Mouse (Mus musculus): ENCODE measurements around the gene Ankrd27.
"Not testable (repeated sequence)": the region's sequence is repeated elsewhere in the genome, so short reads cannot be mapped to it uniquely, and the experiment has no call there.

The Ankrd27 gene

DNA sequence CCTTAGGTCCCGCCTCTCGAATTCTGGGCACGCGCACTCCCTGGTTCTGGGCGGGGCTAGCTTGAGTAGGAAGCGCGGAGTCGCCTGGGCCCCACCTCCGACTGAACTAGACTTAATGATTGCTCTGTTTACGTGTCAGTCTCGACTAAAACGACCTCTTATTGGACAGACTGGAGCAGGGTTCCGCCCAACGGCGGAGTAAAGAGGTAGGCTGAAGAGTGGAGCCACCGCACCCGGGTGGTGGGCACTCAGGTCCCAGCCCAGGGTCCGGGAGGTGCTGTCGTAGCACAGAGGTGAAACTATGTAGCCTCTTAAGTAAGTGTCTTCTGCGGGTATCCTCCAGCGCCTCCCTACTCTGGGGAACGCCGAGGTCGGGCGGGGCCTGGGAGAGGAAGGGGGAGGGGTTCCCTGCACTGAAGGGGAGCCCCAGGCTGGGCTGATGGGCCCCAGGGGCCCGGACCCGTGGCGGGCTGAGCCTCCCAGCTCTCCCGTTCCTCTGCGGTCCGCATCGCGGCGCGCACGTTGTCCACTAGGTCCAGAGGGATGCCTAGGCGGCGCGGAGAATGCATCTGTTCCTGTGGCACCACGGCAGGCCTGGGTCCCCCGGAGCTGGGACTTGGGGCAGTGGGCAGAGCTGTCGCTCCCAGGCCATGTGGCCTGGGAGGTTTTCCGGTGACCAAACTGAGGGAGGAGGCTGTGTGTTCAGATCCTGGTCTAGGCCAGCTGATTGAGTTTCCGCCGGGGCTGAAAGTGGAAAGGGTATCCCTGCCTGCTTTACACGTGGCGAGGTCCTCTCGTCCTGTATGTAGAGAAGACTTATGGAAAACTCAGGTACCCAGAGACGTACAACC, at the start of gene Ankrd27:
Ankrd27 (plus strand) TSS at position 190 of the 851 bp plus-strand sequence.
- peak; percentile 98 for DNase-seq (ENCODE audit: low spot score in 2 of 2)

GRCm38 (mm10) chr7:35537562-35537961, 48.5 kb upstream of the Ankrd27 start, which contains the start of gene Tdrd12:
Gene Tdrd12, minus strand, starts transcription at chr7:35537745.
- DNase-seq (ENCODE audit: low spot score in 2 of 2) = no peak

GRCm38 (mm10) chr7:35545881-35546280, 40.2 kb upstream of the Ankrd27 start:
- peak; percentile 64 to 71 for DNase-seq (ENCODE audit: low spot score in 2 of 2)

DNA sequence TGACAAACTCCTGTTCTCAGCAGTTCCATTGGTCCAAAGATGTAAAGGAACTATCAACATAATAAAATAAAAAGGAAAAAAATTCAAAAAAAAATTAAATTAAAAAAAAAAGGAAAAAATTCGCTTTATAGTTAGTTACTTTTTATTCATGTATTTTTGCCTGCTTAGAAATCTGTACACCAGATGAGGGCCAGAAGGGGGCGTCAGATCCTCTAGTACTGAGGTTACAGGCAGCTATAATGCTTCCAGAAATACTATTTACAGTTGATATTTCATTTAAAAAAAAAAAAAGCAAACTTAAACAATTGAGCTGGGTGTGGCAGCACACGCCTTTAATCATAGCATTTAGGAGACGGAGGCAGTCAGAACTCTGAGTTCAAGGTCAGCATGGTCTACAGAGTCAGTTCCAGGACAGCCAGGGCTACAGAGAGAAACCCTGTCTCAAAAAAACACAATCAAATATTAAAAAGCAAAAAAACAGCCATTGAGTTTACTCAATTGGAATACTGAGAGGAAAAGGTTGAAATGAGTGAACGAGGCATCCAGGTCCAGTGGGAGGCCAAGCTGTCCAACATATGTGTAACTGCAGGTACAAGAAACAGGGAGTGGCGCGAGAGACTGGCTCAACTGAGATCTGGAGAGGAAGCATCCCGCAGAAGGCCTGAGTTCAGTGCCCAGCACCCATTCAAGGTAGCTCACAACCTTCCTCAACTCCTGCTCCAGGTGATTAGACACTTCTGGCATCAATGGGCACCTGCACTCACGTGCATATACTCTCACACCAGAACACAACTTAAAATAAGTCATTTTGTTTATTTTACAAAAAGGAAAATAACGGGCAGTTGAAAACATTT, 32.1 kb upstream of the Ankrd27 start:
- peak; percentile 45 to 49 for DNase-seq (ENCODE audit: low spot score in 2 of 2)

DNA sequence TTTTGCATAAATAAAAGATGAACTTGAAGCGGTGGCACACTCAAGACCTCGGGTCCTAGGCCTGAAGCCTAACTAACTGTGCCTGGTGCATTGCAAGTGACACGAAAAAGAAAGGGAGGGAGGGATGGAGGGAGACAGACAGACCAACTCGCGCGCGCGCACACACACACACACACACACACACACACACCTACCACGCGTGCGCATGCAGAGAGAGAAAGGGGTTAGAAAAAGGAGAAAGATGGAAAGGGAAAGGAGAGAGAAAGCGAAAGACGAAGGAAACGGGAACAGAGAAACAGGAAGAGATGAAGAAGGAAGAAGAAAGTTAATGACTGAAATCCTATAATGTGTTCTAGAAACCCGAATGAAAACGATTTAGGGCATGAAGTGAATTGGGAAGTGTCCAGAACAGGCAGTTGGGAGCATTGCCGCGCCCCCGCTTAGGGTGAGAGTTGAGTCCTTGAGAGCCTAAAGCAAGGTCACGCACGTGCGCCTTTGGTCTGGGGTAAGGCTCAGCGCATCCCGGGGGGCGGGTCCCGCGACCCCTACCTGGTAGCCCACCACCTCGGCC, 31.4 kb upstream of the Ankrd27 start:
- DNase-seq (ENCODE audit: low spot score in 2 of 2) = peak; percentile 49 to 58

- peak; percentile 85 to 90 for DNase-seq (ENCODE audit: low spot score in 2 of 2)
Measured at GRCm38 (mm10) chr7:35555224-35556204, 30.5 kb upstream of the Ankrd27 start.

DNA sequence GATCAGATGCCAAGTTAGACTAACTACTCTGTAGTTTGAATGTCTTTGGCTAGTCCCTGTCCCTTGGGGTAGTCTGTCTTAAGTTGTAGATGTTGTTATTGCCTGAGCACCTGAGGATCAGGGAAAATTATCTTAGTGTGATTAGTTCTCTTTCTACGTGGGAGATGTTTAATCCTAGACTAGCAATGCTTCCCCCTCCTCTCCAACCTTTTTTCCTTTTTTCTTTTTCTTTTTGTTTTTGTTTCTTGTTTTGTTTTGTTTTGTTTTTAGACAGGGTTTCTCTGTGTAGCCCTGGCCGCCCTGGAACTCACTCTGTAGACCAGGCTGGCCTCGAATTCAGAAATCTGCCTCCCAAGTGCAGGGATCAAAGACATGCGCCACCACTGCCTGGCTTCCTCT, 29.8 kb upstream of the Ankrd27 start, which contains the start of gene Nudt19:
Nudt19 (minus strand) TSS at position 100 of the 399 bp plus-strand sequence.
- DNase-seq (ENCODE audit: low spot score in 2 of 2) = no peak

DNA sequence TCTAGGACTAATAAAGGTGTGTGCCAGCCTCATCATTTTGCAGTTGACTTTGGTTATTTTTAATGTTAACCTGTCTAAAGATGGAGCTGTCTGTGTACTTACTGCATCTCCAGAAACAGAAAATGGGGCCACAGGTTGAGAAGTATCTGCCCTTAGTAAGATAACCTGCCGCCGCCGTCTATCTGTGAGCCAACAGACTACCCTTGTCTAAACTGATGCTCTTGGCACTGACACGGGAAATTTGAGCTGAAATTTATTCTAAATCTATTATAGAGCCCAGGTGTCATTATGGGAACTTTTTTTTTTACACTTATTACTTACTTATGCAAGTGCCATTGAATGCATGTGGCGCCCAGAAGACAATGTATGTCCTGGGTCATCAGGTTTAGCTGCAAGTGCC, 29.1 kb upstream of the Ankrd27 start:
- no peak for DNase-seq (ENCODE audit: low spot score in 2 of 2)

- no peak for DNase-seq (ENCODE audit: low spot score in 2 of 2)
Measured at GRCm38 (mm10) chr7:35557577-35557976, 28.5 kb upstream of the Ankrd27 start.

DNA sequence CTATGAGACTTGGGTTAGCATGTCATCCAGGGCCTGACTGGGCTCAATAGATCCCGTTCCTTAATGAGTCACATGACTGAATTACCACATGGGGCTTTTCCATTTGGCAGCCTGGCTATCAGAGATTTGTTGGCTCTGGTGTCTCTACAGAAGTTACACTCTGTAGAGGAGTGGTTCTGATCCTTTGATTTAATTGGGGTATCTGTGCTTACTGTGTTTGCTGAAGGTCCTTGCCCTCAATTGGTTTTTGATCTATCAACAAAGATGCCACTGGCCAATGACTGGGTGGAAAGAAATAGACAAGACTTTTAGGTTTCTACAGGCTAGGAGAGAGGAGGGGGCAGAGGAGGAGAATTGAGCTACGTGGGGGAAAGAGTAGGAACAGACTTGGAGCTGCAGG, 27.4 kb upstream of the Ankrd27 start:
- DNase-seq (ENCODE audit: low spot score in 2 of 2) = no peak

GRCm38 (mm10) chr7:35559838-35560237, 26.2 kb upstream of the Ankrd27 start:
- no peak for DNase-seq (ENCODE audit: low spot score in 2 of 2)

DNA sequence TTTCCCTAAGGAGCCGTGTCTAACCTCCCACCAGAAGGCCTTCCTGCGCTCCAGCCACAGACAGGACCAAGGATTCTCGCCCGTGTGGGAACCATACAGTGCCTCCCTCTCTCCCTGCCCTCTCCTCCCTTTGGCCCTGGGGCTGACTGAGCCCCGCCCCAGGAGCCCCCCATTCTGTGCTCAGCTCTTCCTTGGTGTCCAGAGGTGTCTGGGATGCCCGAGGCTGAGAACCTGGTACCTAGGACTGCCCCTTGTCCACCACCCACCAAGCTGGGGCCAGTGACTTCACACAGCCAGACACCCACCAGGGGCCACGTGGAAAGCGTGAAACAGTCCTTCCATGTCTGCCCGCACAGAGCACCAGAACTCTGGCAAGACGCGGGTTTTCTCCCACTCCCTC, 23.0 kb upstream of the Ankrd27 start:
- no peak for DNase-seq (ENCODE audit: low spot score in 2 of 2)

GRCm38 (mm10) chr7:35564067-35564865, 21.8 kb upstream of the Ankrd27 start:
- DNase-seq (ENCODE audit: low spot score in 2 of 2) = no peak

- not testable (repeated sequence) for DNase-seq (ENCODE audit: low spot score in 2 of 2)
Measured at GRCm38 (mm10) chr7:35564872-35565271, 21.2 kb upstream of the Ankrd27 start.

GRCm38 (mm10) chr7:35565965-35566364, 20.1 kb upstream of the Ankrd27 start:
- DNase-seq (ENCODE audit: low spot score in 2 of 2) = not testable (repeated sequence)

- DNase-seq (ENCODE audit: low spot score in 2 of 2) = not testable (repeated sequence)
Measured at GRCm38 (mm10) chr7:35569724-35570123, 16.3 kb upstream of the Ankrd27 start.

DNA sequence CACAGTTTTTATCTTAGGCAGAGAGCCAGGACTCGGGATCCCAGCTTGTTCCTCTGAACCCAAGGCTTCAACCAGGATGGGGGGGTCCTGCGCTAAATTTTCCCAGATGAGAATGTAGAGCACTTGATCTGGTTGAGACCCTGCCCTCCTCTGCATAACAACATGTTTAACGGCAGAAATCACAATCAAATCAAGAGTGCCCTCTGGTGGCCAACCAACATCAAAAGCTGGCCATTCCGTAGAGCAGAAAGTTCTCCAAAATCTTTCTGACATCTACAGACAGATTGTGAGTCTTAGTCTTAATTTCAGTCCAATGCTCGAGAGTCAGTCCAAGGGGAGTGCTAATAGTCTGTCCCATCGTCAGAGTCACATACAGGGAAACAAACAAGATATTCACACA, 15.2 kb upstream of the Ankrd27 start:
- DNase-seq (ENCODE audit: low spot score in 2 of 2) = not testable (repeated sequence)

DNA sequence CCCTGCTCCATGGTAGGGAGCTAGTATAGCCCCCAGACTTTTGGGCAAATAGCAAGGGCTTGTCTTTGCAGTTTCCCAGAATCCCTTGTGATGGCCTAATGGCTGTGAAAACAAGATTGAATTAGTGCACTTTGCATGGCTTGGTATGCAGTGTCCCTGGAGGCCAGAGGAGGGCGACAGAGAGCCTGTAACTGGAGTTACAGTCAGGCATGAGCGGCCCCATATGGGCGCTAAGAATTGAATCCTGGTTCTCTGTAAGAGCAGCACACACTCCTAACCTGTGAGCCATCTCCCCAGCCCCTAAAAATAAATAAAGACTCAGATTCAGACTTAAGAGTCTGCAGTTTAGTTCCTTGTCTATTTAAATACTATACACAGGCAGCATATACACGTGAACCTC, 6.2 kb upstream of the Ankrd27 start:
- DNase-seq (ENCODE audit: low spot score in 2 of 2) = no peak

- DNase-seq (ENCODE audit: low spot score in 2 of 2) = no peak
Measured at GRCm38 (mm10) chr7:35582719-35583118, 3.3 kb upstream of the Ankrd27 start.

GRCm38 (mm10) chr7:35583476-35584025, 2.5 kb upstream of the Ankrd27 start:
- DNase-seq (ENCODE audit: low spot score in 2 of 2) = no peak
